Mouse (Mus musculus) CH12.LX (cell line): ENCODE results near the gene Mctp1.

Source experiments
- CTCF ChIP-seq, 2 experiments: IDR thresholded peaks in 1 of 2; conservative IDR thresholded peaks in 1 of 2; 2 replicates each; pipeline ENCODE4 v1.5.1; 2011 to 2012; ENCODE audit warnings: low read depth in 2 of 2, low read length in 2 of 2, improper control_type of control experiment in 1 of 2, inconsistent platforms in 1 of 2, mild to moderate bottlenecking in 1 of 2, moderate library complexity in 1 of 2
- EP300 ChIP-seq: IDR thresholded peaks from 2 replicates; pipeline ENCODE4 v1.6.1; 2011; ENCODE audit warnings: low read length, improper control_type of control experiment
- POLR2A ChIP-seq: IDR thresholded peaks from 2 replicates; pipeline ENCODE4 v1.6.1; 2011; ENCODE audit warnings: low read depth, mild to moderate bottlenecking, improper control_type of control experiment, low read length
- USF1 ChIP-seq: IDR thresholded peaks from 2 replicates; pipeline ENCODE4 v1.6.1; 2014; ENCODE audit warnings: low read depth, mild to moderate bottlenecking, inconsistent platforms, low read length, improper control_type of control experiment
- ZKSCAN1 ChIP-seq: IDR thresholded peaks from 2 replicates; pipeline ENCODE4 v1.6.1; 2012; ENCODE audit warnings: low read depth, inconsistent platforms, low read length, improper control_type of control experiment, borderline replicate concordance
- ZNF384 ChIP-seq: IDR thresholded peaks from 2 replicates; pipeline ENCODE4 v1.6.1; 2012; ENCODE audit warnings: low read depth, low read length, improper control_type of control experiment, inconsistent platforms

DNA sequence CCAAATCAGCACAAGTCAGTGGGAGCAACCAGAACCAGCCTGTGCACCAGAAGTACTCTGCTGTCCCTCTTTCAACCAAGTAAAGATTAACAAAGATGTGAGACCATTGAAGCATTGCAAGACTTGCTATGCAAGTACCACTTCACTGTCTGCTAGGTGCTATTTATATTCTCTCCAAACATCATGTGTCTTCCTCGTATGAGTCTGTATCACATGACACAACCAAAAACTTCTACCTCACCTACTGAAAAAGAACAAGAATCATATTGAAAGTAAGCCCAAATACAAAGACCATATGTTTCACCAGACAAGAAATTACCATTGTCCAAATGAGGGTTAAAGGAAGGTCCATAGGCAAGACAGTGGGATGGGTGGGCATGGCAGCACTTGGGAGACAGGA lies 306.4 kb downstream of the Mctp1 start:
- TF ChIP-seq POLR2A (no peak), ZNF384 (no peak), CTCF (conservative IDR thresholded peaks at IDR 0.05 in 1 of 2, IDR thresholded peaks at IDR 0.05 in 1 of 2; ENCODE audit: low read depth in 2 of 2, low read length in 2 of 2) (no peak), USF1 (peak; percentile 61), EP300 (peak; percentile 74), ZKSCAN1 (no peak)
